Comparison of ENCODE assay signal across 9 mouse cellular contexts in genomic region chr7:89526731-89527429, GRCm38 (mm10). TPM values are rescaled to one million over a fixed set of nuclear protein-coding genes. Genes with fewer than 3 reads are reported as not detected.
DNase-seq lines count a peak whose midpoint lies in the region; ATAC-seq and TF ChIP-seq lines count a peak whose summit lies in the region.
"Had no signal": no experiment of that assay in that cellular context is flagged by ENCODE, and none has a peak within 500 bp of the region (broad histone marks: within the 10 kb centered on the region; RNA-seq: fewer than 3 reads in every experiment).

Gene Prss23, minus strand, starts transcription at chr7:89527187.

- ATAC-seq in embryonic facial prominence, embryonic 15.5 days (ENCODE audit: insufficient number of reproducible peaks, low FRiP score, low TSS enrichment, low read depth): no peak
- no peak; the same call in 1 of the 2 replicates for ATAC-seq in heart, postnatal 0 days (ENCODE audit: insufficient read depth, low read depth)
- no peak for ATAC-seq in midbrain, embryonic 14.5 days (ENCODE audit: low FRiP score, low TSS enrichment)

- no peaks in the 10 kb centered on the region for H3K27me3 ChIP-seq in kidney, adult 2 months (replicated peaks; ENCODE audit: control insufficient read depth, insufficient read depth, low read length)
- no peaks in the 10 kb centered on the region for H3K27me3 ChIP-seq in embryonic facial prominence, embryonic 15.5 days
- no peaks in the 10 kb centered on the region for H3K27me3 ChIP-seq in heart, postnatal 0 days (ENCODE audit: control insufficient read depth, insufficient read depth, low read length)
- no peaks in the 10 kb centered on the region for H3K27me3 ChIP-seq in midbrain, embryonic 14.5 days (ENCODE audit: control insufficient read depth, insufficient read depth, low read length)
- H3K27me3 ChIP-seq: CH12.LX had no signal

- no peaks in the 10 kb centered on the region for H3K36me3 ChIP-seq in kidney, adult 2 months (ENCODE audit: control insufficient read depth, insufficient read depth, low read length)
- no peaks in the 10 kb centered on the region for H3K36me3 ChIP-seq in embryonic facial prominence, embryonic 15.5 days
- no peaks in the 10 kb centered on the region for H3K36me3 ChIP-seq in heart, postnatal 0 days (replicated peaks; ENCODE audit: control insufficient read depth, insufficient read depth, low read length)
- H3K36me3 ChIP-seq in midbrain, embryonic 14.5 days (ENCODE audit: control insufficient read depth, insufficient read depth, low read length): no peaks in the 10 kb centered on the region

- H3K9me3 ChIP-seq in embryonic facial prominence, embryonic 15.5 days (replicated peaks): no peaks in the 10 kb centered on the region
- H3K9me3 ChIP-seq in heart, postnatal 0 days (replicated peaks; ENCODE audit: control insufficient read depth, low read length): no peaks in the 10 kb centered on the region
- H3K9me3 ChIP-seq in midbrain, embryonic 14.5 days (ENCODE audit: control insufficient read depth, low read length): no peaks in the 10 kb centered on the region

- WGBS in kidney, adult 2 months: 88% methylated on average over 16 of the region's 16 CpGs
- WGBS in embryonic facial prominence, embryonic 15.5 days: 30% methylated on average over 16 of the region's 16 CpGs
- WGBS in heart, postnatal 0 days: 39% methylated on average over 16 of the region's 16 CpGs
- 78% methylated on average over 16 of the region's 16 CpGs for WGBS in midbrain, embryonic 14.5 days

- H3K27ac ChIP-seq in kidney, adult 2 months (ENCODE audit: insufficient read depth, low read depth, low read length): no peak within 1 kb of the TSS
- H3K27ac ChIP-seq in embryonic facial prominence, embryonic 15.5 days (replicated peaks): peak within 1 kb of the TSS; percentile 65
- no peak within 1 kb of the TSS; the same call in 1 of the 2 replicates for H3K27ac ChIP-seq in heart, postnatal 0 days (ENCODE audit: low read depth)
- H3K27ac ChIP-seq in midbrain, embryonic 14.5 days (replicated peaks; ENCODE audit: low read depth, low read length): no peak within 1 kb of the TSS

- no peaks in the 10 kb centered on the region for H3K4me1 ChIP-seq in kidney, adult 2 months (ENCODE audit: control insufficient read depth, insufficient read depth, low read length)
- peaks cover 7% of the 10 kb centered on the region for H3K4me1 ChIP-seq in embryonic facial prominence, embryonic 15.5 days
- H3K4me1 ChIP-seq in heart, postnatal 0 days (ENCODE audit: control insufficient read depth, insufficient read depth): no peaks in the 10 kb centered on the region
- H3K4me1 ChIP-seq in midbrain, embryonic 14.5 days (ENCODE audit: control insufficient read depth, insufficient read depth, low read length): no peaks in the 10 kb centered on the region

- no peak for TF ChIP-seq POLR2A in kidney, adult 2 months (IDR thresholded peaks at IDR 0.05; ENCODE audit: low read depth, low read length)

- DNase-seq in kidney, adult 2 months: no peak
- no peak for DNase-seq in kidney, postnatal 14 days
- DNase-seq in 416B (ENCODE audit: low read depth): peak; percentile 5
- no peak for DNase-seq in heart, postnatal 0 days (ENCODE audit: low spot score)
- DNase-seq in midbrain, embryonic 14.5 days: no peak
- no peak for DNase-seq in frontal cortex, postnatal 14 days (ENCODE audit: low spot score in 2 of 2)
- no peak for DNase-seq in thymus, postnatal 14 days

- H3K4me3 ChIP-seq in kidney, adult 2 months (ENCODE audit: insufficient read depth, low read depth, low read length): no peak within 1 kb of the TSS
- no peak within 1 kb of the TSS for H3K4me3 ChIP-seq in embryonic facial prominence, embryonic 15.5 days (replicated peaks)
- H3K4me3 ChIP-seq in heart, postnatal 0 days (ENCODE audit: low read depth, low read length): no peak within 1 kb of the TSS
- H3K4me3 ChIP-seq in midbrain, embryonic 14.5 days (replicated peaks; ENCODE audit: low read depth, low read length): no peak within 1 kb of the TSS

- H3K9ac ChIP-seq in embryonic facial prominence, embryonic 15.5 days: no peak within 1 kb of the TSS
- H3K9ac ChIP-seq in heart, postnatal 0 days (replicated peaks; ENCODE audit: low read depth, low read length): no peak within 1 kb of the TSS
- no peak within 1 kb of the TSS for H3K9ac ChIP-seq in midbrain, embryonic 14.5 days (replicated peaks; ENCODE audit: low read length)

- no peak for TF ChIP-seq CTCF in kidney, adult 2 months (conservative IDR thresholded peaks at IDR 0.05; ENCODE audit: insufficient read depth, insufficient read length, low read depth, low read length)
- no peak for TF ChIP-seq CTCF in heart, postnatal 0 days (IDR thresholded peaks at IDR 0.05; ENCODE audit: low read depth)

- no peak for TF ChIP-seq EP300 in heart, postnatal 0 days (IDR thresholded peaks at IDR 0.05; ENCODE audit: low read depth)

- no peak within 1 kb of the TSS for H3K4me2 ChIP-seq in embryonic facial prominence, embryonic 15.5 days (replicated peaks)
- H3K4me2 ChIP-seq in heart, postnatal 0 days (ENCODE audit: low read depth, low read length): no peak within 1 kb of the TSS; the same call in 1 of the 2 replicates
- H3K4me2 ChIP-seq in midbrain, embryonic 14.5 days (ENCODE audit: low read length): no peak within 1 kb of the TSS

RNA-seq across cellular contexts. Expression of gene Prss23, which starts in this region (rescaled TPM):
- polyA plus RNA-seq in kidney, adult 2 months (2012; rRNA removed): 136 and 138 TPM in 2 replicates
- 101 and 112 TPM in 2 replicates for polyA plus RNA-seq in embryonic facial prominence, embryonic 15.5 days (2015; fragmentation: Nextera tagmentation; extraction: Ambion mirVana)
- total RNA-seq in heart, postnatal 0 days (2014; rRNA removed; ENCODE audit: low replicate concordance): 25.3 and 43.7 TPM in 2 replicates
- 22.9 and 23.1 TPM in 2 replicates for polyA plus RNA-seq in heart, postnatal 0 days (2015; fragmentation: Nextera tagmentation; extraction: Ambion mirVana)
- 6.5 and 12.3 TPM in 2 replicates for polyA plus RNA-seq in midbrain, embryonic 14.5 days (2014; fragmentation: Nextera tagmentation; extraction: Ambion mirVana)
